Mouse (Mus musculus) layer of hippocampus, adult 2 months (tissue): ENCODE data around the gene Prkag1. TPM values are rescaled to one million over a fixed set of nuclear protein-coding genes. Genes with fewer than 3 reads are reported as not detected.

ENCODE experiments used
- DNase-seq, 2 experiments: peaks; one replicate each; pipeline ENCODE4 v3.0.0; 2022; ENCODE audit warnings: low spot score in 2 of 2
- H3K27ac ChIP-seq: fragments of 200-600 bp; 2 replicates; pipeline ENCODE4 v1.8.1; 2022
- H3K4me3 ChIP-seq: fragments of 200-600 bp; 2 replicates; pipeline ENCODE4 v1.8.1; 2022; ENCODE audit warnings: mild to moderate bottlenecking
- CTCF ChIP-seq: fragments of 200-600 bp; conservative IDR thresholded peaks from 2 replicates; pipeline ENCODE4 v1.8.1; 2022; ENCODE audit warnings: antibody characterized with exemption, mild to moderate bottlenecking, moderate library complexity
- long read RNA-seq, 2 experiments: library from polyadenylated mRNA; stranded (forward); transcript quantifications; one replicate each; pipeline ENCODE4 v2.0.0; 2021; ENCODE audit warnings: borderline mapping rate in 2 of 2
- total RNA-seq, 2 experiments: library from RNA; stranded (reverse); gene quantifications; 2 replicates each; pipeline ENCODE4 v1.2.3; 2021

Gene Prkag1
- total RNA-seq = 10 to 100 TPM; 50.3 to 51.9 TPM
- long read RNA-seq, experiment 1, transcript Prkag1-201 (12 exons, 1,652 nt) = major isoform, 18 of 36 reads
- long read RNA-seq, experiment 1, partial matches to known transcripts = 2 of 36 reads
- long read RNA-seq, experiment 1, other reads (novel, unspliced or antisense) = 16 of 36 reads
- long read RNA-seq, experiment 2, transcript Prkag1-201 (12 exons, 1,652 nt) = major isoform, 34 of 57 reads
- long read RNA-seq, experiment 2, partial matches to known transcripts = 1 of 57 reads
- long read RNA-seq, experiment 2, other reads (novel, unspliced or antisense) = 22 of 57 reads

GRCm38 (mm10) chr15:98830736-98831683, at the start of gene Prkag1:
Gene Prkag1, minus strand, starts transcription at chr15:98831521.
- DNase-seq = peak; percentile 96 to 97
- Histone ChIP-seq H3K27ac (peak within 1 kb of the TSS; percentile 91), H3K4me3 (peak within 1 kb of the TSS; percentile 98)
- peak; percentile 86 for TF ChIP-seq CTCF

GRCm38 (mm10) chr15:98877331-98877730, 46.0 kb upstream of the Prkag1 start:
- H3K4me3 ChIP-seq = no peak overlapping the region
- peak in 1 of 2 experiments; percentile 77 for DNase-seq
- TF ChIP-seq CTCF = peak; percentile 96
- no peak overlapping the region for H3K27ac ChIP-seq

- DNase-seq = peak; percentile 90 to 91
- Histone ChIP-seq H3K4me3 (peak overlapping the region; percentile 95), H3K27ac (peak overlapping the region; percentile 100)
- TF ChIP-seq CTCF = peak; percentile 57
These were observed 40.9 kb upstream of the Prkag1 start for GRCm38 (mm10) chr15:98871916-98872888.

- TF ChIP-seq CTCF = no peak
These were observed 40.0 kb upstream of the Prkag1 start, which contains the start of gene Kmt2d for GRCm38 (mm10) chr15:98871070-98871915. Gene Kmt2d, minus strand, starts transcription at chr15:98871204.

GRCm38 (mm10) chr15:98870179-98871069, 39.1 kb upstream of the Prkag1 start:
- peak overlapping the region; percentile 100 for H3K27ac ChIP-seq

More at GRCm38 (mm10) chr15:98871070-98871915, 40.0 kb upstream of the Prkag1 start, which contains the start of gene Kmt2d:
- Histone ChIP-seq H3K27ac (peak within 1 kb of the TSS; percentile 100), H3K4me3 (peak within 1 kb of the TSS; percentile 95)
- DNase-seq = no peak

GRCm38 (mm10) chr15:98869342-98870178, 38.2 kb upstream of the Prkag1 start:
- H3K27ac ChIP-seq = peak overlapping the region; percentile 100
- no peak for DNase-seq

More at GRCm38 (mm10) chr15:98870179-98871069, 39.1 kb upstream of the Prkag1 start:
- peak overlapping the region; percentile 95 for H3K4me3 ChIP-seq
- no peak for TF ChIP-seq CTCF
- no peak for DNase-seq

GRCm38 (mm10) chr15:98868346-98869063, 37.2 kb upstream of the Prkag1 start:
- peak overlapping the region; percentile 95 for H3K4me3 ChIP-seq
- no peak for DNase-seq
- TF ChIP-seq CTCF = no peak
- H3K27ac ChIP-seq = peak overlapping the region; percentile 100

More at GRCm38 (mm10) chr15:98869342-98870178, 38.2 kb upstream of the Prkag1 start:
- H3K4me3 ChIP-seq = peak overlapping the region; percentile 95
- no peak for TF ChIP-seq CTCF

GRCm38 (mm10) chr15:98867321-98867720, 36.0 kb upstream of the Prkag1 start:
- peak; percentile 57 to 73 for DNase-seq
- no peak for TF ChIP-seq CTCF
- Histone ChIP-seq H3K27ac (no peak overlapping the region), H3K4me3 (peak overlapping the region; percentile 95)

- H3K27ac ChIP-seq = no peak overlapping the region
- DNase-seq = no peak
- no peak for TF ChIP-seq CTCF
- H3K4me3 ChIP-seq = no peak overlapping the region
These were observed 35.2 kb upstream of the Prkag1 start for GRCm38 (mm10) chr15:98866501-98866900.
